Mouse (Mus musculus): ENCODE measurements around the gene Herpud2. TPM values are rescaled to one million over a fixed set of nuclear protein-coding genes. Genes with fewer than 3 reads are reported as not detected.

The Herpud2 gene
- total RNA-seq, 2 experiments from 2014 or later, result 30.0 to 47.1 TPM

Other genes with a start within 250 kb of the Herpud2 start
- gene Gm10181, start 62.4 kb downstream of the Herpud2 start, total RNA-seq (2015; ENCODE audit: low replicate concordance), result not detected in 2 replicates
- not detected in 2 replicates for gene Gm10181, start 62.4 kb downstream of the Herpud2 start, total RNA-seq (2017; ENCODE audit: low replicate concordance)
- gene Sept7, start 100.6 kb upstream of the Herpud2 start, total RNA-seq (2015; ENCODE audit: low replicate concordance), result 90.1 and 100 TPM in 2 replicates
- 90.7 and 93.5 TPM in 2 replicates for gene Sept7, start 100.6 kb upstream of the Herpud2 start, total RNA-seq (2017; ENCODE audit: low replicate concordance)

All from erythroblast, adult 5-6 weeks (primary cell).